Mouse (Mus musculus) megakaryocyte, embryonic 14.5 days (primary cell): ENCODE results near the gene Zfp69. TPM values are rescaled to one million over a fixed set of nuclear protein-coding genes. Genes with fewer than 3 reads are reported as not detected.
A peak's percentile ranks its signal among the peaks of the same experiment; 100 is the strongest.

Experiments used
- H3K27me3 ChIP-seq: replicated peaks from 2 replicates; pipeline ENCODE3; 2012; ENCODE audit warnings: inconsistent platforms
- H3K36me3 ChIP-seq: replicated peaks from 2 replicates; pipeline ENCODE3; 2012; ENCODE audit warnings: low read length, inconsistent platforms, mixed read lengths
- H3K4me1 ChIP-seq: 2 replicates; pipeline ENCODE4 v1.6.1; 2012; ENCODE audit warnings: inconsistent platforms
- H3K4me3 ChIP-seq: replicated peaks from 2 replicates; pipeline ENCODE3; 2012; ENCODE audit warnings: moderate library complexity, mild to moderate bottlenecking, inconsistent platforms
- H3K9me3 ChIP-seq: 2 replicates; pipeline ENCODE4 v1.6.1; 2012; ENCODE audit warnings: inconsistent platforms
- FLI1 ChIP-seq: IDR thresholded peaks from 2 replicates; pipeline ENCODE4 v1.6.1; 2012; ENCODE audit warnings: low read length, inconsistent platforms, mixed read lengths
- GATA1 ChIP-seq: IDR thresholded peaks from 3 replicates; pipeline ENCODE4 v1.6.1; 2012; ENCODE audit warnings: mixed read lengths, low read length, inconsistent platforms, borderline replicate concordance
- polyA plus RNA-seq: library from polyadenylated mRNA; stranded (reverse); fragments of >175 nt; gene quantifications from 2 replicates; pipeline ENCODE4 v1.2.3, GENCODE M21; 2012; ENCODE audit warnings: low replicate concordance; ENCODE audit not compliant: insufficient read depth

Zfp69 gene
- polyA plus RNA-seq, 1 experiment: 2.1 TPM

DNA sequence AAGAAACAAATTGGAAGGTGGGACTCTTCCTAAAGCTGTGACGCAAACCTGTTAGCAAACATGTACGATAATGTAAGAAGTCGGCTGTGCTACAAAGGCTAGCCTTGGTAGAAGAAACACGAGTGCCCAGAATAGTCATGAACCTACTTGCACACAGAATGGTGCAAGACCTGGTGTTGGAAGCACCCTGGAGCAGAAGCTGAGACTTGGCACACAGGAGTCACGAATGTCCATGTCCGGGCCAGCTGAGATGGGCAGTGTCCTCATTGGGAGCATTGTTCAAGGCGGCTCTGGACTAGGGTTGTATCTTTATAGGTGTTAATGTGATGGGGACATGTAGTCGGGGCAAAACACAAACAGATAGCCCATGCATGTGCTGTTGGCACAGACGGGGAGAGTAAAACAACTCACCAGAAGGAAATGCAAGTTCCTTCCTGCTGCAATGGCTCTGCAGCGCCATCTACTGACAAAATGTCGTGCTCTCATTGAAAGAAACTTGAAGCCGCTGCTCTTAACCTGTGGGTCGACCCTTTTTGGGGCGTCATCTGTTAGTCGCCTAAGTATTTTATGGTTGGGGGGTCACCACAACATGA is 41.8 kb downstream of the Zfp69 start:
- no peaks in the 10 kb centered on the region for H3K9me3 ChIP-seq
- no peak for TF ChIP-seq GATA1
- TF ChIP-seq FLI1: no peak
- peak overlapping the region; percentile 66 for H3K4me3 ChIP-seq
- H3K36me3 ChIP-seq: no peaks in the 10 kb centered on the region
- H3K4me1 ChIP-seq: peaks cover 35% of the 10 kb centered on the region
- no peaks in the 10 kb centered on the region for H3K27me3 ChIP-seq

DNA sequence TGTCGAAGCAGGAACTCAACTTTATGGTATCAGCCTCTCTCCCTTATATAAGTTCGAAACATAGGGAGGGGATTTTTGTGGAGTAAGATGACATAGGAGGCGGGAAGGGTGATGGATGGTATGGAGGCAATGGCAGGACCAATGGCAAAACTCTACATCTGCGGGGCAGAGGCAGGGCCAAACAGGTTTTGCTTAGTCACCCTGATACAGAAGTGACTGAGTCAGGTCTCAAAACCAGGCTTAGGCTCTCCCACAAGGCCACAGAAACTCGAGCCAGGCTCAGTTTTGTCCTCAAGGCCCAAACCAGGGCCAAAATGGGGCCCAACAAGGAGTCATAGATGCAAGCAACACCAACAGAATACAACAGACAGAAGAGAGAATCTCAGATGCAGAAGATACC is 45.9 kb downstream of the Zfp69 start:
- no peak for TF ChIP-seq FLI1
- TF ChIP-seq GATA1: no peak
- no peak overlapping the region for H3K4me3 ChIP-seq

DNA sequence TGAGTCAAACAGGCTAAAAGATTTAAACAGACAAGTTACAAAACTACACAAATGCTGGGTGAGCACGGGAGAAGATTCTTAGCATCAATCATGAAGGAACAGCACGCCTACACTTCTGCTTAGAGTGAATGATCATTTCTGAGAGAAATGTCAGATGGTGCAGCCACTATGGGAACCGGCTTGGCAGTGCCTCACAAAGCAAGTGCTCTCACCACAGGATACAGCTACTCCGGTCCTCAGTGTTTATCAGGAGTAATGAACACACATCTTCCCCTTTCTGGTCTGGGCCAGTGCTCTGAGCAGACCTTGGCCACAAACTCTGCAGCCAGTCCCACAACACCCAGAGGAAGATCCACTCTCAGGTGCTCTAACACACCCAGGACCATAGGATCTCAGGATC is 47.0 kb downstream of the Zfp69 start:
- Histone ChIP-seq H3K36me3 (no peaks in the 10 kb centered on the region), H3K4me1 (peaks cover 19% of the 10 kb centered on the region), H3K4me3 (no peak overlapping the region), H3K9me3 (no peaks in the 10 kb centered on the region), H3K27me3 (peaks cover 2% of the 10 kb centered on the region)
- TF ChIP-seq FLI1 (no peak), GATA1 (no peak)

More for the DNA sequence above, 45.9 kb downstream of the Zfp69 start:
- Histone ChIP-seq H3K27me3 (peaks cover 2% of the 10 kb centered on the region), H3K36me3 (no peaks in the 10 kb centered on the region), H3K4me1 (peaks cover 27% of the 10 kb centered on the region), H3K9me3 (no peaks in the 10 kb centered on the region)

DNA sequence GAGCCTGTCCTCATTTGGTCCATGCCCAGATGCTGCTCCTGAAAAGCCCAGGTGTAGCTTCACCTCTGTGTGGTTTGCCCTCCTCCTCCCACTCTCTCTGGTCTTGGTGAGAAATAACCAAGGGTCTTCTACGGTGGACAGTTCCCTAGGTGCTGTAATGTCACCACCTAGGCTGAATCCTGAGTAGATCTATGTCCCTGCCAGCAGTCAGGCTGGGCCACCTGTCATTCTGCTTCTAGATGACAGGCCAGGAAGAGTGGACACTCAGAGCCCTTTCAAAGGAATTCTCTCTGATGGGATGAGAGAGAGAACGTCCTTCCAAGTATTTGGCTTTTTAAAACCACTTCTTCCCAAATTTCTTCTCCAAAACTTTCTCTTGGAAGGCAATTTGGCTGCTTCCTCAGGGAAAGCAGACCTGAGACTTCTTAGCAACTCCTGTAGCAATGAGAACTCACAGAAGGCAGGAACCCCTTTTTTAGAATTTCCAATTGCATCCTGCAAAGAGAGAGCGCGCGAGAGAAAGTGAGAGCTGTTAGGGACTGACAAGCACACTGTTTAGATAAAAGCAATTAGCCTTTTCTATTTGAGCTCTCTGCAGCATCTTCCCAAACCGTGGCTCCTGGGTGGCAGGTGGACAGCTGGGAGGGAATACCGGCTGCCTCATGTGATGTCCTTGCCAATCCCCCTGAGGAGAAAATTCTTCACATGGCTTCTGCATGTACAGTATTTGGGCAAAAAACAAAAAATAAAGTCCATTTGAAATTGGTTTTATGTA is 55.5 kb downstream of the Zfp69 start:
- Histone ChIP-seq H3K36me3 (no peaks in the 10 kb centered on the region), H3K4me3 (no peak overlapping the region), H3K4me1 (no peaks in the 10 kb centered on the region), H3K9me3 (peaks cover 6% of the 10 kb centered on the region), H3K27me3 (peaks cover 51% of the 10 kb centered on the region)
- no peak for TF ChIP-seq GATA1
- TF ChIP-seq FLI1: no peak

DNA sequence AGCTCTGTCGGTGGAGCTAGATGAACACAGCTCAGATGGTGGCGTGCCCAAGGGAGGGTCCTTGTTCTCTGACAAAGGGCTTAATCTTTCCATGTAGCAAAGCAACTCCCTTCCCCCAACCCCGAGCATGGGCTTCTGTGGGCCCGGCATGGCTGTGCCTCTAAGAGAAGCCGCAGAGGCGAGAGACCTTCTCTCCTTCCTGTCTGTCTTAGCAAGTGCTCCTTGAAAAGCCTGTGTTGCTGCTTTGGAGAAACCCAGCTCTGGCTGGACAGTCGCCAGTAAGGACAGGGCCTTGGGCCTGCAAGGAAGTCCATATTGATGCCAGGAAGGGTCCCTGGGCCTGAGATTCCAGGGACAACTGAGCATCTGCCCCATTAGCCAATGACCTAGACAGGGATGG is 56.3 kb downstream of the Zfp69 start:
- no peaks in the 10 kb centered on the region for H3K36me3 ChIP-seq
- H3K9me3 ChIP-seq: peaks cover 6% of the 10 kb centered on the region
- H3K4me3 ChIP-seq: no peak overlapping the region
- peaks cover 54% of the 10 kb centered on the region for H3K27me3 ChIP-seq
- TF ChIP-seq GATA1: no peak
- no peak for TF ChIP-seq FLI1
- no peaks in the 10 kb centered on the region for H3K4me1 ChIP-seq

DNA sequence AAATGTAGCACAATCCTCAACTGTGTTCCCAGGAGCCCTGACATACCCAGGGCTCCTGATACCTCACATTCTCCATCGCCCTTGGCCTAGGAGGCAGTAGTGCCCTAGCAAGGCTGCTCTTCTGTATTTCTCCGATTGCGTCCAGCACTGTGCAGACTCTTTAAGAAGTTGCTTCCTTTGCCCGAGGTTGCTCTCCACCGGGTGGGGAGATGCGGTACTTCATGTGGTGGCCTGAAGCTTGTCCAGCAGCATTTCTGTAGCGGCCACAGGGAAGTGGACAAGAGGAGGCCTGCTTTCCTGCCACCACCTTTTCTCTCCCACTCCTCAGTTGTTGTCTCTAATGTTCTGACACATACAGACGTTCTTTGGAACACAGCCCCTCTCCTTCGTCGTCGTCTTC is 56.9 kb downstream of the Zfp69 start:
- Histone ChIP-seq H3K4me1 (no peaks in the 10 kb centered on the region), H3K9me3 (peaks cover 6% of the 10 kb centered on the region), H3K27me3 (peaks cover 58% of the 10 kb centered on the region), H3K36me3 (no peaks in the 10 kb centered on the region), H3K4me3 (no peak overlapping the region)
- TF ChIP-seq FLI1: no peak
- TF ChIP-seq GATA1: no peak

DNA sequence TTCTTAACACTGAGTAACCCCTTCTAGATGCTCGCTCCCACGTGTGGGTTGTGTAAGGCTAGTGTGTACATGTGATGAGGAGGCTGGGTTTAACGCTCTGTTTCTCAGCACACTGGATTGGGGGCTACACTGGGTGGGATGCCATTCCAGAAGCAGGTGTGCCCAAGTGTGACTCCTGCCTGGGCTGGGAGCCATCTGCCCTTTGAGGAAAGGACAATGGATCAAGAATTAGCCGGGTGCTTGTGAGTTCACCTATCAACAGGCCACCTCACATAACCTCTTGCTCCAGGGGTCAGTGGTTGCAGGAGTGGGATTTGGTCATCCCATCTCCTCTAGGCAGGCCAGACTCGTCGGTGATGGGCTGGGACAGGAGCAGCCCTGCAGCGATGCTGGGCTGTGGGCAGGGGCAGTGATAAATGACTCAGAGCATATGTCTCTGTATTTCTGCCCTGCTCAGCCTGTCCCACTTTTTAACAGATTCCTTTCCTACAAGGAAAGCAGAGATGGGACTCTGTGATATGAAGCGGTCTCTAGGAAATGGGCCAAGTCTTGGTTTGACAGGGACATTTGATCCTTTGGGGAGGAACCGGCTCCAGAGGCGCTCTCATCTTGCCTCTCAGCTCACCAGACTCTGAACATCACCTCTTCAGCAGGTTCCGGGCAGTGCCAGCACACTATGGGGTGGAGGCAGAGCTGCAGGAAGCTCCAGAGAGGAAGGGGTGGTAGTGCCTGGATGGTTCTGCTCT is 57.7 kb downstream of the Zfp69 start:
- H3K9me3 ChIP-seq: peaks cover 6% of the 10 kb centered on the region
- H3K36me3 ChIP-seq: no peaks in the 10 kb centered on the region
- no peak overlapping the region for H3K4me3 ChIP-seq
- no peak for TF ChIP-seq FLI1
- no peak for TF ChIP-seq GATA1
- no peaks in the 10 kb centered on the region for H3K4me1 ChIP-seq
- H3K27me3 ChIP-seq: peaks cover 65% of the 10 kb centered on the region

DNA sequence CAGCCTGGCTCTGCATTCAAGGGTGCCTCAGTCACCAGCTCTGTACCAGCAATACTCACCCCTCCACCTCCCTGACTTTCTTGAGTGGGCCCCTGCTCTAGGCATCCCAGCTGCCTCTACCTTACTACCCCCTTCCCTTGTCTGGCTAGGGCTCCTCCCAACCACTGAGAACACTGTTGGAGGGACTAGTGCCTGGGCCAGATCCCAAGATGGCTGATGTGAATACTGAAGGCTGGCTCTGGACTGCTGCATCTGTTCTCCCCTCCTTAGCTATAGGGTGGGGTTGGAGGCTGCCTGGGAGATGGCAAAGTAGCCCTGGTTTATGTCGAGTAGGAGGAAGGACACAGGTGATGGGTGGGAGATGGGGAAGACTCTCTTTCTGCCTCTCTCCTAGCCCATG is 59.0 kb downstream of the Zfp69 start:
- peaks cover 5% of the 10 kb centered on the region for H3K9me3 ChIP-seq
- H3K4me3 ChIP-seq: no peak overlapping the region
- no peaks in the 10 kb centered on the region for H3K36me3 ChIP-seq
- TF ChIP-seq FLI1: no peak
- no peak for TF ChIP-seq GATA1
- no peaks in the 10 kb centered on the region for H3K4me1 ChIP-seq
- H3K27me3 ChIP-seq: peaks cover 67% of the 10 kb centered on the region

DNA sequence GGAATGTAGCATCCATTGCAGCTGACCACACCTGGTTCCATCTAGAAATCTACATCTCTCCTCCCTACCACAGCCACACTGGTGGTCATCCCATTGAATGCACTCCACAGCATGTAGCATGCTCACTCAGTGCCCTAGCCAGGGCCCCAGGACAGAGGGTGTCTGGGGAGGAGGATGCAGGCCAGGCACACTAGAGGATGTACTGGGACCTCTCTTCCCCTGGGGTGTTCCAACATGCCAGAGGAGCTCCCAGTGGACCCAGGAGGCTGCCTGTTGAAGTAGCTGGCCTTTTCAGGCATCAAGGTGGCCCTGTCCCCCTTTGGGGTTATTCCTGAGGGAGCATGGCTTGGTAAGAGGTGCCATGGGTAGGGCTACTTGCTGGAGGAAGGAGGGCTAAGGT is 59.5 kb downstream of the Zfp69 start:
- Histone ChIP-seq H3K4me3 (no peak overlapping the region), H3K4me1 (no peaks in the 10 kb centered on the region), H3K9me3 (no peaks in the 10 kb centered on the region), H3K27me3 (peaks cover 70% of the 10 kb centered on the region), H3K36me3 (no peaks in the 10 kb centered on the region)
- no peak for TF ChIP-seq GATA1
- no peak for TF ChIP-seq FLI1

DNA sequence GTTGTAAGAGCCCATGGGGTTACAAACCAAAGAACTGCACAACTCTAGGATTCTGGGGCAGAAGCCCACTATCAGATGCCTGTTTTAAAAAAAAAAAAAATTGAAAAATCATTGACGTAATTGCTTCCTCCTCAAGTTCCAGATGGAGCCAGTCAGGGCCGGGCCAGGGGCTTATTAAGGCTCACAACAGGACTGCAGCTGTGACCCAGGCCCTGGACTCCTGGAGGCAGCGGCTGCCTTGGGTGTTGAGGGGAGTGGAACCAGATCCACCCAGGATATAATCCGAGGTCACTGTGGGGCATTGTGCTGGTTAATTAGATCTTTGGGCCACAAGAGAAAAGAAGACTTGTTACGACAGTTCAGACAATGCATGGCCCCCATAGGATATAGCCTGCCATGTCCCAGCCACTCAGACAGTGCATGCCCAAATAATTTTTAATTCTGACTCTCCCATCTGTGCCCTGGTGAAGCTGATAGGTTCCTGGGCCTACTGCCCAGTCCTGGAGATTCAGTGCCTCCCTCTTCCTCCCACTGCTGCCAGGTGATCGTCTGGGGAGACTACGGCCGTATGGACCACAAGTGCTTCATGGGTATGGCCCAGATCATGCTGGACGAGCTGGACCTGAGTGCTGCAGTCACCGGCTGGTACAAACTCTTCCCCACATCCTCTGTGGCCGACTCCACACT is 60.6 kb downstream of the Zfp69 start:
- Histone ChIP-seq H3K36me3 (no peaks in the 10 kb centered on the region), H3K4me1 (no peaks in the 10 kb centered on the region; the same call in 1 of the 2 replicates), H3K4me3 (no peak overlapping the region), H3K9me3 (no peaks in the 10 kb centered on the region), H3K27me3 (peaks cover 73% of the 10 kb centered on the region)
- TF ChIP-seq GATA1 (no peak), FLI1 (no peak)
